Mouse (Mus musculus) intestine, embryonic 15.5 days (tissue): ENCODE results near the gene Rgs3. TPM values are rescaled to one million over a fixed set of nuclear protein-coding genes. Genes with fewer than 3 reads are reported as not detected.

Experiments used
- ATAC-seq: fragments of 200-750 bp; cut with Nextera tagmentation; 2 replicates; pipeline ENCODE4 v1.8.0; 2017; ENCODE audit warnings: moderate TSS enrichment, moderate library complexity
- H3K27ac ChIP-seq: fragments of 300-500 bp; sonication (generic); 2 replicates; pipeline ENCODE4 v1.5.1; 2015; ENCODE audit warnings: mild to moderate bottlenecking, inconsistent platforms
- H3K27me3 ChIP-seq: fragments of 300-500 bp; sonication (generic); replicated peaks from 2 replicates; pipeline ENCODE4 v1.6.1; 2015; ENCODE audit warnings: inconsistent platforms
- H3K36me3 ChIP-seq: fragments of 300-500 bp; sonication (generic); 2 replicates; pipeline ENCODE4 v1.6.1; 2015; ENCODE audit warnings: inconsistent platforms
- H3K4me1 ChIP-seq: fragments of 300-500 bp; sonication (generic); replicated peaks from 2 replicates; pipeline ENCODE4 v1.6.1; 2015; ENCODE audit warnings: inconsistent platforms
- H3K4me2 ChIP-seq: fragments of 300-500 bp; sonication (generic); replicated peaks from 2 replicates; pipeline ENCODE4 v1.6.1; 2015; ENCODE audit warnings: mild to moderate bottlenecking, inconsistent platforms
- H3K4me3 ChIP-seq: fragments of 300-500 bp; sonication (generic); replicated peaks from 2 replicates; pipeline ENCODE4 v1.5.1; 2015; ENCODE audit warnings: inconsistent platforms
- H3K9ac ChIP-seq: fragments of 300-500 bp; sonication (generic); 2 replicates; pipeline ENCODE4 v1.6.1; 2015; ENCODE audit warnings: inconsistent platforms
- H3K9me3 ChIP-seq: fragments of 300-500 bp; sonication (generic); 2 replicates; pipeline ENCODE4 v1.6.1; 2016; ENCODE audit warnings: inconsistent platforms
- WGBS: fragments of 180-500 bp; shearing (Covaris S2); methylation state at CpG from one replicate; pipeline ENCODE4 v1.1.7; 2015; 5-methylcytosine and 5-hydroxymethylcytosine counted together
- polyA plus RNA-seq: library from polyadenylated mRNA; unstranded; fragments of >200 nt; fragmentation: Nextera tagmentation; extraction: Ambion mirVana; gene quantifications from 2 replicates; pipeline ENCODE4 v1.2.1, GENCODE M21; 2015

The Rgs3 gene
- polyA plus RNA-seq, 1 experiment from 2014 or later: 46.3 TPM

DNA sequence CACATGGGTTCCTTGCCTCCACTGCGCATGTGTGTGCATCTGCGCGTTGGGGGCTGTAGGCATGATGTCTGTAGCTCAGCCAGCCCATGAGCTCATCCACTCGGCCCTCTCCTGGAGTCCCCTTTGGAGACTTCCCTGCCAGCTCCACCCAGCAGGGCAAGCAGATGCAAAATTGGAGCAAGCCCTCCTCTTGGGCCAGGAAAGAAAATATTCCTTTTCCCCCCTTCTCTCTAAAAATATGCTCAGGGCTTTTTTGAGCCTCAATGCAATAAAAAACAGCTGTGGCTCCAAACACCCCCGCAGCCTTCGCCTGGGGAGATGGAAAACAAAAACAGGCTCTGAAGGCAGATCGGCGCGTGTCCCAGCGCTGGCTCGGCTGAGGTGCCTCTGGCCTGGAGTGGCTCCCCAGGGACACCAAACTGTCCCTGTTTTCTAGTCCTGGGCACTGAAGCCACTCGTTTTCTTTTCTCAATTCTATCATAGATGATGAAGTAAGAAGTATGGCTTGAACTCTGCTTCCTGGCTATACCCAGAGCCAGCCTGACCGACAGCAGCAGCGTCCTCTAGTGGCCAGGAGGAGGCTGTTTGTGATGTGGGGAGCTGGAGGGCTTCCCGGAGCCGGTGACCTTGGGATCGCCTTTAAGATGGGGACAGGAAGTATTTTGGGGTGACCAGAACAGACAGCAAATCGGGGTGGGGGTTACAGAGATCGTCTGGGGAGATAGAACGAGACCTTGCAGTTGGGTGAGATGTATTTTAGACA lies 168.1 kb downstream of the Rgs3 start:
- H3K9ac ChIP-seq: no peak overlapping the region
- no peak overlapping the region for H3K4me3 ChIP-seq
- no peak overlapping the region for H3K27ac ChIP-seq
- H3K4me1 ChIP-seq: peaks cover 8% of the 10 kb centered on the region
- H3K9me3 ChIP-seq: no peaks in the 10 kb centered on the region
- no peaks in the 10 kb centered on the region for H3K36me3 ChIP-seq
- WGBS: 82% methylated on average over 20 of the region's 20 CpGs
- no peaks in the 10 kb centered on the region for H3K27me3 ChIP-seq
- no peak overlapping the region for H3K4me2 ChIP-seq
- no peak for ATAC-seq

DNA sequence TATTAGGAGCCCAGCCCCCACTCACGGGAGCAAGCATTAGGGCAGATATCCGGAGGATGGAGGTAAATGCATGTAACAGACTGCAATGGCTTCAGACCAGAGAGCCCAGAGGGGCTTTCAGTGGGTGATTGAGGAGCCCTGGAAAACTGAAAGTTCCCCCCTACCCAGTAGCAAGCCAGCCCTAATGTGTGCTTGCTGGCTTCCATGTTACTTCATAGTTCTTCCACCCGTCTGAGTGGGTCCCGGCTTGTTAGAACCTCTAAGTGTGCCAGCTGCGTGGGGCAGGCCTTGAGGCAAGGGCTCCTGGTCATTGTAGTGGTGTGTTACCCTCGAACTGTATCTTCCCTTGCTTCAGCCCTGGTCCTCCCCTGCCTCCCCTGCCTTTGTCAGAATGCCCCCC lies 168.8 kb downstream of the Rgs3 start:
- H3K27me3 ChIP-seq: no peaks in the 10 kb centered on the region
- H3K4me1 ChIP-seq: peaks cover 13% of the 10 kb centered on the region
- H3K4me2 ChIP-seq: no peak overlapping the region
- no peaks in the 10 kb centered on the region for H3K36me3 ChIP-seq
- no peak overlapping the region for H3K9ac ChIP-seq
- no peak overlapping the region for H3K27ac ChIP-seq
- H3K9me3 ChIP-seq: no peaks in the 10 kb centered on the region
- 86% methylated on average over 6 of the region's 6 CpGs for WGBS
- no peak for ATAC-seq
- no peak overlapping the region for H3K4me3 ChIP-seq

DNA sequence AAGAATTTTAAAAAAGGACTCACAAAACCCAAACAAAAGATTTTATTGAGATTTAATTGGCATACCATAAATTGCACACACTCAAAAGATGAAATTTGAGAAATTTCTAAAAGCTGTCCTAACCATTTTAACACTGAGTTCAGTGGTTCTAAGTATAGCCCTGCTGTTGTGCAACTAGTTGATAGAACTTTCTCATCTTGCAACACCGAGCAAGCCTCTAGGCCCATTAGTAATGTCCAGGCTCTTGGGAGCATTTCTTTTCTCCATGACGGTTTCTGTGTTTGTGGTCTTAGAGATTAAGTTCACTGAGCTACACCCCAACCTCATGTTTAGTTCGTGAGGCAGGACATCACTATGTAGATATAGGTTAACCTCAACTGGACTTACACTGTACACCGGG lies 169.5 kb downstream of the Rgs3 start:
- Histone ChIP-seq H3K4me2 (no peak overlapping the region), H3K9ac (no peak overlapping the region), H3K27ac (no peak overlapping the region), H3K36me3 (no peaks in the 10 kb centered on the region), H3K27me3 (no peaks in the 10 kb centered on the region), H3K4me1 (peaks cover 16% of the 10 kb centered on the region), H3K9me3 (no peaks in the 10 kb centered on the region), H3K4me3 (no peak overlapping the region)
- WGBS: 79% methylated on average over 4 of the region's 4 CpGs
- ATAC-seq: no peak

DNA sequence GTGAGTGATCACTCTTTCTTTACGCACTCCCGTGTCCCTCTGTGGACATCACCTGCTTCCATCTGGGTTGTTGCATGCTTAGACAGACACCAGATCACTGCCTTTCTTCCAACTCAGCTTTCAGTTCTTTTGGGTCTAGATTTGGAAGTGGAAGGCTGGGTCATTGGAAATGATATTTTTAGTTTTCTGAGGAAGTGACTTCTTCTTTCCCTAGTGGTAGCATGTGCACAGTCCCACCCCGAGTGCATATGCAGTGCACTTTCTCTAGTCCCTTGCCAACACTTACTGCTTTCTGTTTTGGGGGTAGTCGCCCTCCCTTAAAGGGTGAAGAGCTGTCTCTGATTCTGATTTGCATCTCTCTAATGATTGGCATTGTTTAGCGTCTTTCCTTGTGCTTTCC lies 170.3 kb downstream of the Rgs3 start:
- Histone ChIP-seq H3K27me3 (no peaks in the 10 kb centered on the region), H3K36me3 (no peaks in the 10 kb centered on the region), H3K4me2 (no peak overlapping the region), H3K4me1 (peaks cover 16% of the 10 kb centered on the region), H3K27ac (no peak overlapping the region), H3K9me3 (no peaks in the 10 kb centered on the region), H3K4me3 (no peak overlapping the region), H3K9ac (no peak overlapping the region)
- 70% methylated on average over 5 of the region's 5 CpGs for WGBS
- no peak for ATAC-seq

DNA sequence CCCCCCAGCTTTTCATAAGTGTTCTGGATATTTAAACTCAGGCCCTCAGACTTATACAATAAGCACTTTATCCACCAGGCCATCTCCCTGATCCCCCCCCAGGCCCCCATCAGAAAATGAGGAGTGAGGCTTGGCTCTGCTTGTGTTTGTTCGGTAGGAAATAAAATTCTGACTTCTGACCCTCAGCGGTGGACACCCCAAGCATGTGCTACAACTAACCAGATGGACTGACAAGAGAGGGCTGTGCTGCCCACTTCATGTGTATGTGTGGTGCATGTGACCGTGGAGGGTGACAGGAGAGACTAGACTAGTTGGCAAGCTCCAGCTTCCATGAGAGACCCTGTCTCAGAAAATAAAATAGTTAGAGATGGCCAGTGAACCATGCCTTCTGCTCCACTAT lies 171.2 kb downstream of the Rgs3 start:
- Histone ChIP-seq H3K27me3 (no peaks in the 10 kb centered on the region), H3K27ac (no peak overlapping the region), H3K9ac (no peak overlapping the region), H3K4me1 (peaks cover 26% of the 10 kb centered on the region), H3K36me3 (no peaks in the 10 kb centered on the region), H3K4me2 (no peak overlapping the region), H3K4me3 (no peak overlapping the region), H3K9me3 (no peaks in the 10 kb centered on the region)
- 77% methylated on average over 3 of the region's 3 CpGs for WGBS
- ATAC-seq: no peak

DNA sequence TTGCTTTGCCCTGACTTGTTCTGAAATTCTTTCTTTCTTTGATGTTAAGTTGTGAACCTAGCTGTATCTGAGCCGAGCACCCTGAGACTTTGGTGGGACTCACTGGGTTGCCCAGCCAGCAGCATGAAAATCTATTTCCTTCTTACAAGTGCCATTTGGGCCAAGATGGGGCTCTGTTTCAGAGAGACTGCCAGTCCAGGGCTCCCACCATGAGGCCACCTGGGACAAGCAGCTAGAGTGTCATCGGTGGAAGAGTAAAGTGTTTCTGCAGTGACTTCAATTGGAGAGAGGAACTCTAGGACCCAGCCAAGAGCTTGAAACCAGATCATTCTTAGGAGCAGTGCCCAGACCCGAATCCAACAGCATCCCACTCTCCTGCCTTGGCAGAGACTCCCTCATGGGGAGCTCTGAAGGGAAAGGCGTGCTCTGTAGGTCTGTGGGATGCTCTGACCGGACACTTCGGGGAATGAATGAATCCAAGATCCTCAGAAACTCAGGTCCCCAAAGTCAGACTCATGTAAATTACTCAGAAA lies 171.9 kb downstream of the Rgs3 start:
- H3K9ac ChIP-seq: no peak overlapping the region
- H3K4me2 ChIP-seq: no peak overlapping the region
- H3K9me3 ChIP-seq: no peaks in the 10 kb centered on the region
- H3K4me1 ChIP-seq: peaks cover 33% of the 10 kb centered on the region
- peak overlapping the region; percentile 64 for H3K27ac ChIP-seq
- H3K27me3 ChIP-seq: no peaks in the 10 kb centered on the region
- no peak for ATAC-seq
- WGBS: 79% methylated on average over 6 of the region's 6 CpGs
- no peak overlapping the region for H3K4me3 ChIP-seq
- no peaks in the 10 kb centered on the region for H3K36me3 ChIP-seq

DNA sequence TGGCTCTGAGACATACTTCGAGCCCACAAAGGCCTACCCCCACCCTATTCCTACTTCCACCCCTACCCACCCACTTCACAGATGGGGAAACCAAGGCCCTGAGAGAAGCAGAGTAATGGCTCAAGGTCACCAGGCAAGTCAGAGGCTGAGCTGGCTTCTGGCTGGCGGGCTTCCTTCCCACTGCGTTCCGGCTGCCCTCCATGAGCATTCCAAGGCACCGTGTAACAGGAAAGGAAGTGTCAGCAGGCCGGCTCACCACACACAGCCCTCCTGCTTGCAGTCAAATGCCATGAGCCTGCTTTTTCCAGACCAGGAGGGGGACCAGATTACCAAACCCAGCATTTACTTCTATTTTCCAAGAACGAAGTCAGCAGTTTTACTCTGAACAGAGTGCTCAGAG lies 172.4 kb downstream of the Rgs3 start:
- Histone ChIP-seq H3K4me1 (peaks cover 37% of the 10 kb centered on the region), H3K36me3 (no peaks in the 10 kb centered on the region), H3K4me2 (no peak overlapping the region), H3K27me3 (no peaks in the 10 kb centered on the region), H3K9me3 (no peaks in the 10 kb centered on the region), H3K27ac (peak overlapping the region; percentile 64), H3K9ac (no peak overlapping the region), H3K4me3 (no peak overlapping the region)
- ATAC-seq: 0 out of 2 replicates have a peak, but pooled peaks have one; percentile 24
- WGBS: 78% methylated on average over 7 of the region's 7 CpGs

- peak; percentile 81 for ATAC-seq
- Histone ChIP-seq H3K36me3 (no peaks in the 10 kb centered on the region), H3K4me1 (peaks cover 41% of the 10 kb centered on the region), H3K9me3 (no peaks in the 10 kb centered on the region), H3K27ac (peak overlapping the region; percentile 64), H3K9ac (no peak overlapping the region), H3K27me3 (no peaks in the 10 kb centered on the region), H3K4me2 (no peak overlapping the region), H3K4me3 (no peak overlapping the region)
- 29% methylated on average over 2 of the region's 2 CpGs for WGBS
Measured at GRCm38 (mm10) chr4:62732840-62733239, 173.2 kb downstream of the Rgs3 start.

DNA sequence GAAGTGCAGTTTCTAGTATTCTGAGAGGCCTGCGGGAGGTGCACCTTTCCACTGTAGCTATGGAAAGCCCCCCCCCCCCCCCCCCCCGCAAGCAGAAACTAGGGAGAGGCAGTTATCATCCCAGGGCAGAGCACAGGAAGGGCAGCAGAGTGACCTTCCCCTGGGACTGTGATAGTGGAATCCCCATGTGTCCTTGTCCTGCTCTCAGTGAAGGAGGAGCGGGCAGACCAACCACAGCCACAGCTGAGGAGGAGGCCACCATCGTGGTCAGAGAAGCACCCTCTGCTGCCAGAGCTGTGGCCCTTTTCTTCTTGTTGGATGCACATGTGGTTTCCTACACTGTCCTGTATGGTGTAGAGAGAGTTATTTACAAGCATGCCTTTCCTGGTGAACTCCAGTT lies 174.3 kb downstream of the Rgs3 start:
- Histone ChIP-seq H3K4me2 (no peak overlapping the region), H3K36me3 (no peaks in the 10 kb centered on the region), H3K27ac (no peak overlapping the region), H3K9me3 (no peaks in the 10 kb centered on the region), H3K27me3 (no peaks in the 10 kb centered on the region), H3K4me3 (no peak overlapping the region), H3K4me1 (peaks cover 51% of the 10 kb centered on the region), H3K9ac (no peak overlapping the region)
- 56% methylated on average over 3 of the region's 4 CpGs for WGBS
- no peak for ATAC-seq

GRCm38 (mm10) chr4:62735291-62735690 lies 175.6 kb downstream of the Rgs3 start:
- 71% methylated on average over 8 of the region's 8 CpGs for WGBS
- Histone ChIP-seq H3K4me2 (no peak overlapping the region), H3K9me3 (no peaks in the 10 kb centered on the region), H3K36me3 (no peaks in the 10 kb centered on the region), H3K9ac (no peak overlapping the region), H3K4me1 (peaks cover 52% of the 10 kb centered on the region), H3K27me3 (no peaks in the 10 kb centered on the region), H3K27ac (no peak overlapping the region), H3K4me3 (no peak overlapping the region)
- ATAC-seq: no peak

GRCm38 (mm10) chr4:62735878-62736277 lies 176.2 kb downstream of the Rgs3 start:
- Histone ChIP-seq H3K27ac (0 out of 2 replicates have a peak overlapping the region, but pooled peaks have one; percentile 49), H3K9ac (no peak overlapping the region), H3K4me3 (no peak overlapping the region), H3K4me2 (no peak overlapping the region), H3K9me3 (no peaks in the 10 kb centered on the region), H3K4me1 (peaks cover 52% of the 10 kb centered on the region), H3K36me3 (no peaks in the 10 kb centered on the region), H3K27me3 (no peaks in the 10 kb centered on the region)
- ATAC-seq: no peak
- WGBS: 61% methylated on average over 9 of the region's 9 CpGs

DNA sequence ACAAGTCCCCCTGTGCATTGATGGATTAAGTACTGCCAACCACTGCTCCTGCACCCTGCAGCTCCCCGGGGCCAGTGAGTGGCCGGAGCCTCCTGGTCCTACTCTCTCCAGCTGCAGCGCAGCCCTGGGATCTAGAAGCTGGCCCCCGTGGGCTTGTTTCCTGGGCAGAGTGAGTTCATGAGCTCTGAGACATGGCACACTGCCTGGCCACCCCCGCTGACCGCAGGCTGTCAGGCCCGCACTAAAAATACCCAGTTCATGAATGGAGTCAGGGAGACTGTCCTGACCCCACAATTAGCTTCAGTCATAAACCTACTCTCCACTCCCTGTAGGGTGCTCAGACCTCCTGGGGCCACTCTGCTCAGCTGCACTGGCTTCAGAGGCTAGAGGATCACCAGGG lies 176.8 kb downstream of the Rgs3 start:
- Histone ChIP-seq H3K9me3 (no peaks in the 10 kb centered on the region), H3K9ac (no peak overlapping the region), H3K27me3 (no peaks in the 10 kb centered on the region), H3K4me2 (no peak overlapping the region), H3K4me1 (peaks cover 52% of the 10 kb centered on the region), H3K36me3 (no peaks in the 10 kb centered on the region), H3K27ac (peak overlapping the region; percentile 49; the same call in 1 of the 2 replicates), H3K4me3 (no peak overlapping the region)
- 51% methylated on average over 7 of the region's 7 CpGs for WGBS
- ATAC-seq: no peak

- no peak for ATAC-seq
- no peaks in the 10 kb centered on the region for H3K27me3 ChIP-seq
- H3K9ac ChIP-seq: no peak overlapping the region
- peaks cover 57% of the 10 kb centered on the region for H3K4me1 ChIP-seq
- 59% methylated on average over 3 of the region's 3 CpGs for WGBS
- no peaks in the 10 kb centered on the region for H3K36me3 ChIP-seq
- no peaks in the 10 kb centered on the region for H3K9me3 ChIP-seq
- peak overlapping the region; percentile 49; the same call in 1 of the 2 replicates for H3K27ac ChIP-seq
- H3K4me3 ChIP-seq: no peak overlapping the region
- no peak overlapping the region for H3K4me2 ChIP-seq
Measured at GRCm38 (mm10) chr4:62736904-62737303, 177.3 kb downstream of the Rgs3 start.
